Mouse (Mus musculus) heart, embryonic 11.5 days (tissue): ENCODE data around the gene Sugct. TPM values are rescaled to one million over a fixed set of nuclear protein-coding genes. Genes with fewer than 3 reads are reported as not detected.

ENCODE experiments used
- ATAC-seq: fragments of 200-750 bp; cut with Nextera tagmentation; replicated peaks from 2 replicates; pipeline ENCODE4 v1.8.0; 2017; ENCODE audit warnings: moderate library complexity; ENCODE audit not compliant: insufficient number of reproducible peaks, low FRiP score, low TSS enrichment
- H3K27ac ChIP-seq: fragments of 300-500 bp; sonication (generic); 2 replicates; pipeline ENCODE4 v1.5.1; 2014; ENCODE audit warnings: mild to moderate bottlenecking, low read depth, low read length
- H3K27me3 ChIP-seq: fragments of 300-500 bp; sonication (generic); 2 replicates; pipeline ENCODE4 v1.6.1; 2014; ENCODE audit warnings: mild to moderate bottlenecking, low read length, mixed read lengths; ENCODE audit not compliant: control insufficient read depth, insufficient read depth
- H3K36me3 ChIP-seq: fragments of 300-500 bp; sonication (generic); 2 replicates; pipeline ENCODE4 v1.6.1; 2014; ENCODE audit warnings: mild to moderate bottlenecking, low read length, moderate library complexity, mixed read lengths; ENCODE audit not compliant: control insufficient read depth, insufficient read depth
- H3K4me1 ChIP-seq: fragments of 300-500 bp; sonication (generic); 2 replicates; pipeline ENCODE4 v1.6.1; 2014; ENCODE audit warnings: low read length; ENCODE audit not compliant: control insufficient read depth, insufficient read depth
- H3K4me2 ChIP-seq: fragments of 300-500 bp; sonication (generic); 2 replicates; pipeline ENCODE4 v1.6.1; 2014; ENCODE audit warnings: mild to moderate bottlenecking, moderate library complexity
- H3K4me3 ChIP-seq: fragments of 300-500 bp; sonication (generic); 2 replicates; pipeline ENCODE4 v1.5.1; 2014; ENCODE audit warnings: low read depth, low read length
- H3K9ac ChIP-seq: fragments of 300-500 bp; sonication (generic); 2 replicates; pipeline ENCODE4 v1.6.1; 2014; ENCODE audit warnings: mild to moderate bottlenecking, low read depth, low read length, moderate library complexity
- H3K9me3 ChIP-seq: fragments of 300-500 bp; sonication (generic); replicated peaks from 2 replicates; pipeline ENCODE4 v1.6.1; 2016; ENCODE audit warnings: low read length; ENCODE audit not compliant: control insufficient read depth
- WGBS: fragments of 180-500 bp; shearing (Covaris S2); extraction: QIAGEN DNeasy Blood & Tissue Kit; methylation state at CpG from one replicate; pipeline ENCODE4 v1.1.7; 2014; ENCODE audit not compliant: insufficient replicate concordance; 5-methylcytosine and 5-hydroxymethylcytosine counted together
- polyA plus RNA-seq: library from polyadenylated mRNA; unstranded; fragments of >200 nt; fragmentation: Nextera tagmentation; extraction: Ambion mirVana; gene quantifications from 2 replicates; pipeline ENCODE4 v1.2.1, GENCODE M21; 2014

Gene Sugct
- polyA plus RNA-seq, 1 experiment from 2014 or later = 4.0 TPM

DNA sequence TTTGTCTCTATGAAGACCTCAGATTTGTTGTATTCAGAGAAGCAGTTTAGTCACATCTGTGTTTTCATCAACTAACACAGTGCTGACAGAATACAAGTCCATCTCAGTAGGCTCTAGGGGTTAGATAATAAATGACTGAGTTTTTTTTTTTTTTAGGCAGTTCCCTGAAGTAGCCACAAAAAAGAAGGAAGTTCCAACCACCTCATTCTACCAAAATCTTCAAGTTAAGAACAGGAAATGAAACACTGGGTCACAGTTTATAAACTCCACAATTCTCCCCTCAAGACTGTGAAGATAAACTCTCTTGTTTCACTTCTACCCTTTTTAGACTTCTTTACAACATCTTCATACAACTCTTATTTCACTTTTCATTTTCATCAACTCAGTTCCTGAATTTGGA, 783.1 kb downstream of the Sugct start:
- Histone ChIP-seq H3K27me3 (no peaks in the 10 kb centered on the region), H3K4me1 (no peaks in the 10 kb centered on the region), H3K4me3 (no peak overlapping the region), H3K9ac (no peak overlapping the region), H3K9me3 (no peaks in the 10 kb centered on the region), H3K27ac (no peak overlapping the region), H3K36me3 (no peaks in the 10 kb centered on the region), H3K4me2 (no peak overlapping the region)
- no peak for ATAC-seq

DNA sequence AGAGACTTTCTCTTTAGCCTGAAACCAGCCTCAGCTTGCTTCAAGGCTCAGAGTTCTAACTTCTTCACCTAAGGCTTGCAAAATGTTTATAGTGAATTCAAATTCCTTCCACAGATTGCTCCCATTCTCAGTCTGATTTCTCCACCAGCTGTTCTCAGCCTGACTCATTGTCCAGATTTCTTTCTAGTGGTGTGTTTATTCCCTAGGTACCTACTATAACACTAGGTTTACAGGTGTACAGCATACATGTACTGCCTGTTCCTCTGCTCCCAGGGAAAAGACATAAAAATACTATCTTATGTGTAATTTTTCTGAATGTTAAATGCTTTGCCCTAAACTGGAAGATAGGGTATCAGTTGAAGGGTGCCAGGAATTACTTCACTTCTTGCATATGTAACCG, 788.4 kb downstream of the Sugct start:
- Histone ChIP-seq H3K27ac (no peak overlapping the region), H3K4me2 (no peak overlapping the region), H3K4me3 (no peak overlapping the region), H3K27me3 (no peaks in the 10 kb centered on the region), H3K36me3 (no peaks in the 10 kb centered on the region), H3K9ac (no peak overlapping the region), H3K4me1 (no peaks in the 10 kb centered on the region), H3K9me3 (no peaks in the 10 kb centered on the region)
- no peak for ATAC-seq
- WGBS = 89% methylated on average over 1 of the region's 1 CpGs

- no peak for ATAC-seq
- H3K4me1 ChIP-seq = no peaks in the 10 kb centered on the region
- H3K9ac ChIP-seq = no peak overlapping the region
- no peak overlapping the region for H3K27ac ChIP-seq
- no peaks in the 10 kb centered on the region for H3K36me3 ChIP-seq
- H3K9me3 ChIP-seq = no peaks in the 10 kb centered on the region
- WGBS = 57% methylated on average over 4 of the region's 4 CpGs
- H3K4me2 ChIP-seq = no peak overlapping the region
- no peaks in the 10 kb centered on the region for H3K27me3 ChIP-seq
- no peak overlapping the region for H3K4me3 ChIP-seq
Measured at GRCm38 (mm10) chr13:16901424-16901823, 793.9 kb downstream of the Sugct start.

DNA sequence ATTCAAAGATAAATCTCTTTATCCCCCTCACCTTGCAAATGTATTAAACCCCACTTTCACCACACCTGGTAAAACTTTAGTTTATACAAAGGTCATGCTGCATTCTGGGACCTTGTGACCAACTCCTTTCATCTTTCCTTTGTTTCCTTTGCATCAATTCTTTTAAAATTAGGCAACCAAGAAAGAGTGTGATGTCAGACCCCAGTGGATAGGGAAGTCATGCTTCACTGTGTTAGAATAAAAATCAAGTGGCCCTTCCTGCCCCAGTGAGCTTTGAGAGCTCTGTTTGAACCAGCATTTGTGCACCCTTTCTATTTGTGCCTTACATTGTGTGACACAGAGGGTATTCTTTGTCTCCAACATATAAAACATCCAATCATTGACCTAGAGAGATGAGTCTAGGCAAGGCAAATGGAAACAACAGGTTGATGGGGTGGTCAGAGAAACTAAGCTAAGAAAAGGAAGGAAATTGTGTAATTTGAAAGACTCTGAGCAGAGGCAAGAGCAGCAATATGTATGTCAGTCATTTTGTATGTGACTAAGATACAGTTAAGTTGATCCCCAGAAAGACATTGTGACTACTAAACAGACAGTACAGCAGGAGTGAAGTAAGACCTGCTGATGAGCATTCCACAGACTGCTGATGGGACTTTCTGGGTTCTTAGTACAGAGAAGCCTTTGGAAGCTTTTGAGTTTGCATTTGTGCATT, 797.1 kb downstream of the Sugct start:
- Histone ChIP-seq H3K4me3 (no peak overlapping the region), H3K4me2 (no peak overlapping the region), H3K27me3 (no peaks in the 10 kb centered on the region), H3K4me1 (no peaks in the 10 kb centered on the region), H3K9ac (no peak overlapping the region), H3K9me3 (no peaks in the 10 kb centered on the region), H3K27ac (no peak overlapping the region), H3K36me3 (no peaks in the 10 kb centered on the region)
- ATAC-seq = no peak

DNA sequence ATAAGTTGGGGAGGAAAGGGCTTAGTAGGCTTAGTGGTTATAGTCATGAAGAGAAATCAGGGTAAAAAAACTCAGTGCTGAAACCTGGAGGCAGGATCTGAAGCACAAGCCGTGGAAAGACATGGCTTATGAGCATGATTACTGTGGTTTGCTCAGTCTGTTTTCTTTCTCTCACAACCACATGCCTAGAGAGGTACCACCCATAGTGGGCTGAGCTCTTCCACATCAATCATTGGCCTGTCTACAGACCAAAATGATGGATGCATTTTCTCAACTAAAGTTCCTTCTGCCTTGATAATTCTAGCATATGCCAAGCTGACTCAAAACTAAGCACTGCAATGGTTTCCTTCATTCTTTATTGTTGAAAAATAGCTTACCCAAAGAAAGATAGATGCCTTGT, 817.3 kb downstream of the Sugct start:
- Histone ChIP-seq H3K4me2 (no peak overlapping the region), H3K27ac (no peak overlapping the region), H3K4me1 (no peaks in the 10 kb centered on the region), H3K4me3 (no peak overlapping the region), H3K9me3 (no peaks in the 10 kb centered on the region), H3K36me3 (no peaks in the 10 kb centered on the region), H3K27me3 (no peaks in the 10 kb centered on the region), H3K9ac (no peak overlapping the region)
- no peak for ATAC-seq
- 79% methylated on average over 1 of the region's 1 CpGs for WGBS

GRCm38 (mm10) chr13:16859986-16860385, 835.4 kb downstream of the Sugct start:
- WGBS = 57% methylated on average over 2 of the region's 2 CpGs
- H3K4me3 ChIP-seq = no peak overlapping the region
- no peaks in the 10 kb centered on the region for H3K4me1 ChIP-seq
- no peaks in the 10 kb centered on the region for H3K27me3 ChIP-seq
- H3K4me2 ChIP-seq = no peak overlapping the region
- no peaks in the 10 kb centered on the region for H3K9me3 ChIP-seq
- H3K9ac ChIP-seq = no peak overlapping the region
- ATAC-seq = no peak
- no peak overlapping the region for H3K27ac ChIP-seq
- H3K36me3 ChIP-seq = no peaks in the 10 kb centered on the region

- no peak overlapping the region for H3K27ac ChIP-seq
- no peaks in the 10 kb centered on the region for H3K4me1 ChIP-seq
- no peak overlapping the region for H3K4me2 ChIP-seq
- no peak overlapping the region for H3K9ac ChIP-seq
- WGBS = 32% methylated on average over 2 of the region's 2 CpGs
- no peak for ATAC-seq
- no peaks in the 10 kb centered on the region for H3K36me3 ChIP-seq
- H3K9me3 ChIP-seq = no peaks in the 10 kb centered on the region
- no peaks in the 10 kb centered on the region for H3K27me3 ChIP-seq
- H3K4me3 ChIP-seq = no peak overlapping the region
Measured at GRCm38 (mm10) chr13:16847236-16847635, 848.1 kb downstream of the Sugct start.

- Histone ChIP-seq H3K27ac (no peak overlapping the region), H3K9ac (no peak overlapping the region), H3K4me2 (no peak overlapping the region), H3K36me3 (no peaks in the 10 kb centered on the region), H3K9me3 (no peaks in the 10 kb centered on the region), H3K4me1 (no peaks in the 10 kb centered on the region), H3K27me3 (no peaks in the 10 kb centered on the region), H3K4me3 (no peak overlapping the region)
- WGBS = 75% methylated on average over 1 of the region's 1 CpGs
- ATAC-seq = no peak
Measured at GRCm38 (mm10) chr13:16840994-16841393, 854.4 kb downstream of the Sugct start.

- no peak overlapping the region for H3K27ac ChIP-seq
- no peaks in the 10 kb centered on the region for H3K27me3 ChIP-seq
- ATAC-seq = no peak
- H3K4me1 ChIP-seq = no peaks in the 10 kb centered on the region
- H3K4me3 ChIP-seq = no peak overlapping the region
- H3K9me3 ChIP-seq = no peaks in the 10 kb centered on the region
- no peak overlapping the region for H3K4me2 ChIP-seq
- H3K36me3 ChIP-seq = no peaks in the 10 kb centered on the region
- no peak overlapping the region for H3K9ac ChIP-seq
- 77% methylated on average over 3 of the region's 3 CpGs for WGBS
Measured at GRCm38 (mm10) chr13:16838409-16838808, 856.9 kb downstream of the Sugct start.
